Mouse (Mus musculus) liver, embryonic 14.5 days (tissue): ENCODE measurements around the gene Wnt7a. TPM values are rescaled to one million over a fixed set of nuclear protein-coding genes. Genes with fewer than 3 reads are reported as not detected.

Source experiments
- ATAC-seq: fragments of 200-750 bp; cut with Nextera tagmentation; 2 replicates; pipeline ENCODE4 v1.8.0; 2017; ENCODE audit warnings: moderate number of reproducible peaks, mild to moderate bottlenecking, moderate library complexity; ENCODE audit not compliant: insufficient read depth
- DNase-seq, 3 experiments: peaks; one replicate each; pipeline ENCODE4 v3.0.0-alpha.2; 2012 to 2013; ENCODE audit warnings: low read depth in 3 of 3, low spot score in 3 of 3
- H3K27ac ChIP-seq: fragments of 300-500 bp; sonication (generic); 2 replicates; pipeline ENCODE4 v1.5.1; 2014; ENCODE audit warnings: moderate library complexity, mild to moderate bottlenecking, control low read depth, inconsistent platforms
- H3K27me3 ChIP-seq: fragments of 300-500 bp; sonication (generic); 2 replicates; pipeline ENCODE4 v1.6.1; 2014; ENCODE audit warnings: mild to moderate bottlenecking, low read length, moderate library complexity; ENCODE audit not compliant: control insufficient read depth, insufficient read depth
- H3K36me3 ChIP-seq: fragments of 300-500 bp; sonication (generic); replicated peaks from 2 replicates; pipeline ENCODE4 v1.6.1; 2014; ENCODE audit warnings: low read depth; ENCODE audit not compliant: control insufficient read depth, insufficient read depth
- H3K4me1 ChIP-seq, 2 experiments: fragments of 200-500 bp in 1 of 2; fragments of 300-500 bp in 1 of 2; sonication (generic) in 1 of 2; replicated peaks; 2 replicates each; pipeline ENCODE4 v1.6.1; 2012 to 2014; ENCODE audit warnings: antibody characterized with exemption in 1 of 2, inconsistent platforms in 1 of 2, low read length in 1 of 2; ENCODE audit not compliant: control insufficient read depth in 2 of 2, insufficient read depth in 2 of 2
- H3K4me2 ChIP-seq: fragments of 300-500 bp; sonication (generic); 2 replicates; pipeline ENCODE4 v1.6.1; 2014; ENCODE audit warnings: low read depth, mild to moderate bottlenecking, control low read depth, moderate library complexity
- H3K4me3 ChIP-seq, 2 experiments: fragments of 200-500 bp in 1 of 2; fragments of 300-500 bp in 1 of 2; sonication (generic) in 1 of 2; 2 replicates each; pipeline ENCODE4 v1.5.1; 2012 to 2014; ENCODE audit warnings: low read depth in 2 of 2, low read length in 2 of 2, mild to moderate bottlenecking in 2 of 2, control low read depth in 1 of 2, inconsistent platforms in 1 of 2, moderate library complexity in 1 of 2; ENCODE audit not compliant: insufficient read depth in 1 of 2
- H3K9ac ChIP-seq: fragments of 300-500 bp; sonication (generic); replicated peaks from 2 replicates; pipeline ENCODE4 v1.6.1; 2014; ENCODE audit warnings: mild to moderate bottlenecking, control low read depth, moderate library complexity
- H3K9me3 ChIP-seq: fragments of 300-500 bp; sonication (generic); 2 replicates; pipeline ENCODE4 v1.6.1; 2016; ENCODE audit warnings: low read length, mixed read lengths; ENCODE audit not compliant: control insufficient read depth
- CTCF ChIP-seq: IDR thresholded peaks from 2 replicates; pipeline ENCODE4 v1.5.1; 2016; ENCODE audit warnings: antibody characterized with exemption, low read depth, control low read depth
- EP300 ChIP-seq: IDR thresholded peaks from 2 replicates; pipeline ENCODE4 v1.6.1; 2016; ENCODE audit warnings: antibody characterized with exemption, low read depth
- WGBS: fragments of 180-500 bp; shearing (Covaris S2); extraction: QIAGEN DNeasy Blood & Tissue Kit; methylation state at CpG from one replicate; pipeline ENCODE4 v1.1.7; 2014; ENCODE audit not compliant: insufficient replicate concordance; 5-methylcytosine and 5-hydroxymethylcytosine counted together
- polyA plus RNA-seq, 2 experiments: library from polyadenylated mRNA; depleted of rRNA in 1 of 2; stranded (reverse) in 1 of 2; unstranded in 1 of 2; fragments of >200 nt; fragmentation: Nextera tagmentation in 1 of 2; extraction: Ambion mirVana in 1 of 2; gene quantifications; 2 replicates each; pipeline versions ENCODE4 v1.2.1 to v1.2.3; 2012 to 2014

Gene Wnt7a
- polyA plus RNA-seq, 2 experiments = not detected

GRCm38 (mm10) chr6:91372977-91373376, 38.2 kb downstream of the Wnt7a start:
- no peaks in the 10 kb centered on the region for H3K4me1 ChIP-seq
- H3K9ac ChIP-seq = no peak overlapping the region
- no peaks in the 10 kb centered on the region for H3K9me3 ChIP-seq
- DNase-seq = no peak
- H3K36me3 ChIP-seq = no peaks in the 10 kb centered on the region
- no peaks in the 10 kb centered on the region for H3K27me3 ChIP-seq
- no peak overlapping the region for H3K27ac ChIP-seq
- H3K4me3 ChIP-seq = no peak overlapping the region
- ATAC-seq = no peak
- H3K4me2 ChIP-seq = no peak overlapping the region
- TF ChIP-seq CTCF (no peak), EP300 (no peak)

- no peaks in the 10 kb centered on the region for H3K4me1 ChIP-seq
- H3K27me3 ChIP-seq = no peaks in the 10 kb centered on the region
- H3K9ac ChIP-seq = no peak overlapping the region
- no peak overlapping the region for H3K4me3 ChIP-seq
- TF ChIP-seq CTCF = no peak
- no peak for TF ChIP-seq EP300
- 27% methylated on average over 3 of the region's 3 CpGs for WGBS
- ATAC-seq (no peak), DNase-seq (no peak)
- no peaks in the 10 kb centered on the region for H3K36me3 ChIP-seq
- no peaks in the 10 kb centered on the region for H3K9me3 ChIP-seq
- H3K27ac ChIP-seq = no peak overlapping the region
- H3K4me2 ChIP-seq = no peak overlapping the region
These were observed 38.6 kb downstream of the Wnt7a start for GRCm38 (mm10) chr6:91372586-91372971.

GRCm38 (mm10) chr6:91371912-91372585, 39.1 kb downstream of the Wnt7a start:
- H3K27ac ChIP-seq = no peak overlapping the region
- no peak overlapping the region for H3K4me3 ChIP-seq
- H3K4me2 ChIP-seq = no peak overlapping the region
- no peak overlapping the region for H3K9ac ChIP-seq
- no peaks in the 10 kb centered on the region for H3K36me3 ChIP-seq
- no peaks in the 10 kb centered on the region for H3K4me1 ChIP-seq
- DNase-seq (no peak), ATAC-seq (no peak)
- no peaks in the 10 kb centered on the region for H3K9me3 ChIP-seq
- H3K27me3 ChIP-seq = no peaks in the 10 kb centered on the region
- TF ChIP-seq CTCF = no peak
- no peak for TF ChIP-seq EP300

- no peaks in the 10 kb centered on the region for H3K9me3 ChIP-seq
- H3K27me3 ChIP-seq = no peaks in the 10 kb centered on the region
- H3K4me1 ChIP-seq = no peaks in the 10 kb centered on the region
- H3K4me2 ChIP-seq = no peak overlapping the region
- 43% methylated on average over 1 of the region's 1 CpGs for WGBS
- no peak overlapping the region for H3K4me3 ChIP-seq
- TF ChIP-seq EP300 (no peak), CTCF (no peak)
- no peak overlapping the region for H3K9ac ChIP-seq
- H3K36me3 ChIP-seq = no peaks in the 10 kb centered on the region
- ATAC-seq (no peak), DNase-seq (no peak)
- H3K27ac ChIP-seq = no peak overlapping the region
These were observed 44.4 kb downstream of the Wnt7a start for GRCm38 (mm10) chr6:91366781-91367180.

GRCm38 (mm10) chr6:91365480-91365879, 45.7 kb downstream of the Wnt7a start:
- Histone ChIP-seq H3K4me3 (no peak overlapping the region), H3K9ac (no peak overlapping the region), H3K4me2 (no peak overlapping the region), H3K36me3 (no peaks in the 10 kb centered on the region), H3K27me3 (no peaks in the 10 kb centered on the region), H3K27ac (no peak overlapping the region), H3K4me1 (no peaks in the 10 kb centered on the region), H3K9me3 (no peaks in the 10 kb centered on the region)
- ATAC-seq (no peak), DNase-seq (no peak)
- 72% methylated on average over 14 of the region's 14 CpGs for WGBS
- TF ChIP-seq CTCF (no peak), EP300 (no peak)
